Mouse (Mus musculus): ENCODE results near the gene Fiz1.

DNA sequence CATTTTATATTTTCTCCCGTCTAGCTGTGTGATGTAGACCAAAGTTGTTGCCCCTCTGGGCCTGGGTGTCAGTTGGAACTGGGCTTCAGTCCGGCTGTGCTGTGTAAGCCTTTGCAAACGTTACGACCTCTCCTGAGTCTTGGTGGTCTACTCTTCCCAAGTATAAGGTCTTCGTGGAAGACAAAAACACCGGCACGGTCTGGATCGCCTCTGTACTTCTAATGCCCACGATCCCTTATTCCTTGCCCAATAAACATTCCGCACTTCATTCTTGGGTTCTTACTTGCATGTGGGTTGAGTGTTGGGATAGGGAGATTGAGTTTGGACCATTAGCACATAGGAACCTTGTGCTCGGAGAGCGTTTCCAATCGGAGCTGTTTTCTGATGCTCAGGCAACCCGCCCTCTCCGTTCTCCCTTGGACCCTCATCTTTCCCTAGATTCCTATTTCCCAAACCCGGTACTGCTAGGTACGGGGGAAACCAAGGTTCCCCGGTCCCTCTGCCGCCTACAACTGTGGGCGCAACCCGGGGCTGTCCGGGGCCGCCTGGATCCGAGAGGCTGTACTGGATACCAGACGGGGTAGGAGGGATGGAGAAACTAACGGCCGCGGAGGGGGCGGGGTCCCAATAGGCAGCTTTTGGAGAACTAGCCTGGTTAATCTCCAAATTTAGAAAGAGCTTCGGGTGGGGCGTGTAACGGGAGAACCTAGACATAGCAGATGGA lies 39.1 kb upstream of the Fiz1 start:
- TF ChIP-seq CTCF (IDR thresholded peaks at IDR 0.05; ENCODE audit: low read depth) (no peak), EP300 (optimal IDR thresholded peaks at IDR 0.05) (no peak)

Measured in stomach, postnatal 0 days (tissue).